Comparison of ENCODE assay signal across 12 mouse cellular contexts in genomic region chr15:79324373-79324772, GRCm38 (mm10). TPM values are rescaled to one million over a fixed set of nuclear protein-coding genes. Genes with fewer than 3 reads are reported as not detected.
A peak's percentile ranks its signal among the peaks of the same experiment; 100 is the strongest.
DNase-seq lines count a peak whose midpoint lies in the region; ATAC-seq lines count a peak whose summit lies in the region.
"Had no signal": no experiment of that assay in that cellular context is flagged by ENCODE, and none has a peak within 500 bp of the region (broad histone marks: within the 10 kb centered on the region; RNA-seq: fewer than 3 reads in every experiment).

No protein-coding gene starts in this region.

- H3K4me1 ChIP-seq in hindbrain, embryonic 14.5 days (replicated peaks; ENCODE audit: control insufficient read depth, insufficient read depth, low read length) = peaks cover 30% of the 10 kb centered on the region
- peaks cover 4% of the 10 kb centered on the region; the same call in 1 of the 2 replicates for H3K4me1 ChIP-seq in hindbrain, embryonic 11.5 days (replicated peaks; ENCODE audit: control insufficient read depth, insufficient read depth, low read length)
- peaks cover 48% of the 10 kb centered on the region for H3K4me1 ChIP-seq in limb, embryonic 13.5 days

- 93% methylated on average over 3 of the region's 3 CpGs for WGBS in hindbrain, embryonic 14.5 days
- 81% methylated on average over 3 of the region's 3 CpGs for WGBS in hindbrain, embryonic 11.5 days
- WGBS in limb, embryonic 13.5 days = 89% methylated on average over 3 of the region's 3 CpGs

- H3K9ac ChIP-seq in hindbrain, embryonic 14.5 days = no peak overlapping the region
- H3K9ac ChIP-seq in hindbrain, embryonic 11.5 days (ENCODE audit: low read depth, low read length) = no peak overlapping the region
- H3K9ac ChIP-seq in limb, embryonic 13.5 days = no peak overlapping the region
- H3K9ac ChIP-seq: embryonic facial prominence, embryonic 12.5 days had no signal

- no peaks in the 10 kb centered on the region for H3K36me3 ChIP-seq in hindbrain, embryonic 14.5 days (replicated peaks; ENCODE audit: control insufficient read depth, insufficient read depth)
- no peaks in the 10 kb centered on the region for H3K36me3 ChIP-seq in hindbrain, embryonic 11.5 days (ENCODE audit: control insufficient read depth, insufficient read depth, low read length)
- no peaks in the 10 kb centered on the region for H3K36me3 ChIP-seq in limb, embryonic 13.5 days
- H3K36me3 ChIP-seq: embryonic facial prominence, embryonic 12.5 days had no signal

- no peak overlapping the region for H3K4me3 ChIP-seq in hindbrain, embryonic 14.5 days (replicated peaks; ENCODE audit: low read length)
- no peak overlapping the region for H3K4me3 ChIP-seq in hindbrain, embryonic 11.5 days (ENCODE audit: low read depth, low read length)
- H3K4me3 ChIP-seq in limb, embryonic 13.5 days = no peak overlapping the region
- H3K4me3 ChIP-seq: embryonic facial prominence, embryonic 12.5 days had no signal

- DNase-seq in hindbrain, embryonic 14.5 days (ENCODE audit: low spot score) = no peak
- no peak for DNase-seq in hindbrain, embryonic 11.5 days (ENCODE audit: low spot score)
- DNase-seq in thymus, postnatal 0 days (ENCODE audit: low spot score) = peak; percentile 3
- no peak for DNase-seq in thymus, postnatal 4 days
- no peak for DNase-seq in layer of hippocampus, postnatal 14 days (ENCODE audit: low spot score in 2 of 2)
- no peak for DNase-seq in ovary, adult 18-20 months (ENCODE audit: low spot score)
- DNase-seq: cerebellum, adult 11 months; gastrocnemius, postnatal 25 days; lung, postnatal 10 days had no signal

- no peak for ATAC-seq in hindbrain, embryonic 14.5 days (ENCODE audit: low FRiP score)
- ATAC-seq in hindbrain, embryonic 11.5 days (ENCODE audit: low FRiP score) = no peak
- no peak for ATAC-seq in limb, embryonic 13.5 days (ENCODE audit: low FRiP score, low read depth)

- 0 out of 2 replicates have a peak overlapping the region, but pooled peaks have one; percentile 54 for H3K27ac ChIP-seq in hindbrain, embryonic 14.5 days
- no peak overlapping the region for H3K27ac ChIP-seq in hindbrain, embryonic 11.5 days (ENCODE audit: low read depth, low read length)
- peak overlapping the region; percentile 59; the same call in 1 of the 2 replicates for H3K27ac ChIP-seq in limb, embryonic 13.5 days

- H3K27me3 ChIP-seq in hindbrain, embryonic 14.5 days (ENCODE audit: control insufficient read depth, insufficient read depth, low read length) = no peaks in the 10 kb centered on the region
- no peaks in the 10 kb centered on the region for H3K27me3 ChIP-seq in hindbrain, embryonic 11.5 days (ENCODE audit: control insufficient read depth, insufficient read depth, low read length)
- no peaks in the 10 kb centered on the region for H3K27me3 ChIP-seq in limb, embryonic 13.5 days
- H3K27me3 ChIP-seq: embryonic facial prominence, embryonic 12.5 days had no signal

- no peak overlapping the region for H3K4me2 ChIP-seq in hindbrain, embryonic 14.5 days (replicated peaks)
- no peak overlapping the region for H3K4me2 ChIP-seq in hindbrain, embryonic 11.5 days (replicated peaks; ENCODE audit: low read depth, low read length)
- no peak overlapping the region for H3K4me2 ChIP-seq in limb, embryonic 13.5 days (replicated peaks)
- H3K4me2 ChIP-seq: embryonic facial prominence, embryonic 12.5 days had no signal

- no peaks in the 10 kb centered on the region for H3K9me3 ChIP-seq in hindbrain, embryonic 14.5 days (ENCODE audit: control insufficient read depth, low read length)
- no peaks in the 10 kb centered on the region for H3K9me3 ChIP-seq in hindbrain, embryonic 11.5 days (ENCODE audit: control insufficient read depth, low read length)
- no peaks in the 10 kb centered on the region for H3K9me3 ChIP-seq in limb, embryonic 13.5 days
- H3K9me3 ChIP-seq: embryonic facial prominence, embryonic 12.5 days had no signal

RNA-seq across cellular contexts. Expression of gene Pla2g6, which starts 3.8 kb away (rescaled TPM):
- 21.2 and 22.9 TPM in 2 replicates for polyA plus RNA-seq in hindbrain, embryonic 14.5 days (2014; fragmentation: Nextera tagmentation; extraction: Ambion mirVana)
- 18.0 and 20.4 TPM in 2 replicates for polyA plus RNA-seq in hindbrain, embryonic 11.5 days (2014; fragmentation: Nextera tagmentation; extraction: Ambion mirVana)
- polyA plus RNA-seq in thymus, postnatal 0 days (2015; fragmentation: Nextera tagmentation; extraction: Ambion mirVana) = 12.8 and 15.2 TPM in 2 replicates
- 11.7 and 12.7 TPM in 2 replicates for polyA plus RNA-seq in limb, embryonic 13.5 days (2015; fragmentation: Nextera tagmentation; extraction: Ambion mirVana)
- 10 to 100 TPM; 18.5 to 22.3 TPM for total RNA-seq in layer of hippocampus, postnatal 14 days (2021)

RNA-seq across cellular contexts. Expression of gene Maff, which starts 22.0 kb away (rescaled TPM):
- polyA plus RNA-seq in hindbrain, embryonic 14.5 days (2014; fragmentation: Nextera tagmentation; extraction: Ambion mirVana) = 1.1 TPM in 2 replicates
- 1.6 and 1.8 TPM in 2 replicates for polyA plus RNA-seq in hindbrain, embryonic 11.5 days (2014; fragmentation: Nextera tagmentation; extraction: Ambion mirVana)
- polyA plus RNA-seq in thymus, postnatal 0 days (2015; fragmentation: Nextera tagmentation; extraction: Ambion mirVana) = 7.2 and 8.7 TPM in 2 replicates
- 2.2 and 2.4 TPM in 2 replicates for polyA plus RNA-seq in limb, embryonic 13.5 days (2015; fragmentation: Nextera tagmentation; extraction: Ambion mirVana)
- 1 to 10 TPM; 1.7 to 2.0 TPM for total RNA-seq in layer of hippocampus, postnatal 14 days (2021)

RNA-seq across cellular contexts. Expression of gene Baiap2l2, which starts 39.0 kb away (rescaled TPM):
- 2.3 and 2.6 TPM in 2 replicates for polyA plus RNA-seq in hindbrain, embryonic 14.5 days (2014; fragmentation: Nextera tagmentation; extraction: Ambion mirVana)
- polyA plus RNA-seq in hindbrain, embryonic 11.5 days (2014; fragmentation: Nextera tagmentation; extraction: Ambion mirVana) = 1.4 and 1.5 TPM in 2 replicates
- polyA plus RNA-seq in thymus, postnatal 0 days (2015; fragmentation: Nextera tagmentation; extraction: Ambion mirVana) = 0.81 and 0.90 TPM in 2 replicates
- polyA plus RNA-seq in limb, embryonic 13.5 days (2015; fragmentation: Nextera tagmentation; extraction: Ambion mirVana) = 8.8 and 11.7 TPM in 2 replicates
- total RNA-seq in layer of hippocampus, postnatal 14 days (2021) = 1 to 10 TPM; 2.7 to 4.0 TPM
- total RNA-seq: neutrophil, adult 5-6 weeks had no signal
